Mouse (Mus musculus) bone marrow, adult 2 months (tissue): ENCODE measurements around the gene Qars. TPM values are rescaled to one million over a fixed set of nuclear protein-coding genes. Genes with fewer than 3 reads are reported as not detected.

ENCODE experiments used
- H3K27ac ChIP-seq: fragments of 200-500 bp; 2 replicates; pipeline ENCODE4 v1.5.1; 2012; ENCODE audit warnings: low read depth, mild to moderate bottlenecking, control low read depth, inconsistent platforms, low read length; ENCODE audit not compliant: control insufficient read depth, poor library complexity, insufficient read depth
- H3K4me1 ChIP-seq: fragments of 200-500 bp; 2 replicates; pipeline ENCODE4 v1.6.1; 2011; ENCODE audit warnings: low read length; ENCODE audit not compliant: control insufficient read depth, insufficient read depth
- H3K4me3 ChIP-seq: fragments of 200-500 bp; replicated peaks from 2 replicates; pipeline ENCODE3; 2011; ENCODE audit warnings: mild to moderate bottlenecking, low read depth, low read length, control low read depth; ENCODE audit not compliant: control insufficient read depth
- CTCF ChIP-seq: fragments of 200-500 bp; IDR thresholded peaks from 2 replicates; pipeline ENCODE4 v1.5.1; 2011; ENCODE audit warnings: low read length, control low read depth; ENCODE audit not compliant: control insufficient read depth, insufficient read depth
- POLR2A ChIP-seq: fragments of 200-500 bp; IDR thresholded peaks from 2 replicates; pipeline ENCODE4 v1.6.1; 2011; ENCODE audit warnings: low read depth, mild to moderate bottlenecking, control low read depth, low read length, borderline replicate concordance; ENCODE audit not compliant: control insufficient read depth
- WGBS: fragments of 180-500 bp; shearing (Covaris S2); methylation state at CpG from one replicate; pipeline ENCODE4 v1.1.7; 2018; 5-methylcytosine and 5-hydroxymethylcytosine counted together
- polyA plus RNA-seq: library from polyadenylated mRNA; stranded (reverse); fragments of >200 nt; gene quantifications from 2 replicates; pipeline ENCODE4 v1.2.4, GENCODE M21; 2011; ENCODE audit warnings: low replicate concordance; ENCODE audit not compliant: missing spikeins, insufficient read depth, insufficient read length

The Qars gene
- polyA plus RNA-seq = 76.9 and 170 TPM in 2 replicates

- Histone ChIP-seq H3K27ac (peak within 1 kb of the TSS; percentile 57), H3K4me1 (no peaks in the 10 kb centered on the region; the same call in 1 of the 2 replicates), H3K4me3 (peak within 1 kb of the TSS; percentile 76)
- TF ChIP-seq CTCF (no peak), POLR2A (peak; percentile 26; the same call in 1 of the 2 replicates)
- WGBS = under 1% methylated on average over 37 of the region's 37 CpGs
Observed at GRCm38 (mm10) chr9:108507619-108508434, at the start of gene Qars. Gene Qars, plus strand, starts transcription at chr9:108507706.

GRCm38 (mm10) chr9:108459939-108460318 lies 47.6 kb upstream of the Qars start:
- peak overlapping the region; percentile 76 for H3K4me3 ChIP-seq
- WGBS = 65% methylated on average over 1 of the region's 1 CpGs
- H3K4me1 ChIP-seq = peaks cover 2% of the 10 kb centered on the region

GRCm38 (mm10) chr9:108460319-108461178 lies 47.0 kb upstream of the Qars start, which contains the start of gene Ccdc71:
Gene Ccdc71, plus strand, starts transcription at chr9:108460527.
- H3K4me3 ChIP-seq = peak within 1 kb of the TSS; percentile 76
- peak within 1 kb of the TSS; percentile 55 for H3K27ac ChIP-seq
- WGBS = under 1% methylated on average over 50 of the region's 52 CpGs
- no peak for TF ChIP-seq CTCF
- TF ChIP-seq POLR2A = peak; percentile 48; the same call in 1 of the 2 replicates
- peaks cover 2% of the 10 kb centered on the region for H3K4me1 ChIP-seq

More at GRCm38 (mm10) chr9:108459939-108460318, 47.6 kb upstream of the Qars start:
- TF ChIP-seq POLR2A (no peak), CTCF (no peak)
- H3K27ac ChIP-seq = no peak overlapping the region

- H3K4me3 ChIP-seq = peak within 1 kb of the TSS; percentile 76
- TF ChIP-seq POLR2A (no peak), CTCF (no peak)
- WGBS = 35% methylated on average over 11 of the region's 11 CpGs
Observed at GRCm38 (mm10) chr9:108461181-108461631, 46.3 kb upstream of the Qars start, which contains the start of gene Klhdc8b. Gene Klhdc8b, minus strand, starts transcription at chr9:108461581.

GRCm38 (mm10) chr9:108461675-108462074 lies 45.8 kb upstream of the Qars start:
- Histone ChIP-seq H3K4me3 (peak overlapping the region; percentile 26), H3K4me1 (peaks cover 2% of the 10 kb centered on the region), H3K27ac (no peak overlapping the region)
- 89% methylated on average over 5 of the region's 5 CpGs for WGBS
- no peak for TF ChIP-seq POLR2A

More at GRCm38 (mm10) chr9:108461181-108461631, 46.3 kb upstream of the Qars start, which contains the start of gene Klhdc8b:
- Histone ChIP-seq H3K4me1 (peaks cover 2% of the 10 kb centered on the region), H3K27ac (peak within 1 kb of the TSS; percentile 55)

GRCm38 (mm10) chr9:108462192-108462591 lies 45.3 kb upstream of the Qars start:
- TF ChIP-seq CTCF (no peak), POLR2A (no peak)
- Histone ChIP-seq H3K4me3 (no peak overlapping the region), H3K27ac (no peak overlapping the region), H3K4me1 (peaks cover 2% of the 10 kb centered on the region)
- WGBS = 84% methylated on average over 10 of the region's 10 CpGs

- H3K27ac ChIP-seq = no peak overlapping the region
- TF ChIP-seq POLR2A (no peak), CTCF (no peak)
- 95% methylated on average over 9 of the region's 9 CpGs for WGBS
Observed at GRCm38 (mm10) chr9:108463713-108464112, 43.8 kb upstream of the Qars start.

More at GRCm38 (mm10) chr9:108463713-108464112, 43.8 kb upstream of the Qars start:
- no peak overlapping the region for H3K4me3 ChIP-seq
- peaks cover 2% of the 10 kb centered on the region for H3K4me1 ChIP-seq
